Mouse (Mus musculus) heart, embryonic 13.5 days (tissue): ENCODE measurements around the gene H2-Q7. TPM values are rescaled to one million over a fixed set of nuclear protein-coding genes. Genes with fewer than 3 reads are reported as not detected.

Experiments
- ATAC-seq: fragments of 200-750 bp; cut with Nextera tagmentation; 2 replicates; pipeline ENCODE4 v1.8.0; 2017; ENCODE audit warnings: moderate TSS enrichment; ENCODE audit not compliant: insufficient number of reproducible peaks, low FRiP score, low TSS enrichment; ENCODE audit errors: extremely low read depth
- H3K27ac ChIP-seq: fragments of 300-500 bp; sonication (generic); replicated peaks from 2 replicates; pipeline ENCODE4 v1.5.1; 2015; ENCODE audit warnings: moderate library complexity, mild to moderate bottlenecking, inconsistent platforms
- H3K27me3 ChIP-seq: fragments of 300-500 bp; sonication (generic); replicated peaks from 2 replicates; pipeline ENCODE4 v1.6.1; 2015; ENCODE audit warnings: mild to moderate bottlenecking, inconsistent platforms
- H3K36me3 ChIP-seq: fragments of 300-500 bp; sonication (generic); 2 replicates; pipeline ENCODE4 v1.6.1; 2015; ENCODE audit warnings: mild to moderate bottlenecking, inconsistent platforms
- H3K4me1 ChIP-seq: fragments of 300-500 bp; sonication (generic); 2 replicates; pipeline ENCODE4 v1.6.1; 2015; ENCODE audit warnings: inconsistent platforms
- H3K4me2 ChIP-seq: fragments of 300-500 bp; sonication (generic); 2 replicates; pipeline ENCODE4 v1.6.1; 2015; ENCODE audit warnings: inconsistent platforms, mild to moderate bottlenecking, moderate library complexity
- H3K4me3 ChIP-seq: fragments of 300-500 bp; sonication (generic); 2 replicates; pipeline ENCODE4 v1.5.1; 2015; ENCODE audit warnings: moderate library complexity, mild to moderate bottlenecking, inconsistent platforms
- H3K9ac ChIP-seq: fragments of 300-500 bp; sonication (generic); 2 replicates; pipeline ENCODE4 v1.6.1; 2015; ENCODE audit warnings: inconsistent platforms, mild to moderate bottlenecking, moderate library complexity
- H3K9me3 ChIP-seq: fragments of 300-500 bp; sonication (generic); 2 replicates; pipeline ENCODE4 v1.6.1; 2016; ENCODE audit warnings: inconsistent platforms
- WGBS: fragments of 180-500 bp; shearing (Covaris S2); methylation state at CpG from one replicate; pipeline ENCODE4 v1.1.7; 2015; ENCODE audit warnings: mixed read lengths; 5-methylcytosine and 5-hydroxymethylcytosine counted together
- polyA plus RNA-seq: library from polyadenylated mRNA; unstranded; fragments of >200 nt; fragmentation: Nextera tagmentation; extraction: Ambion mirVana; gene quantifications from 2 replicates; pipeline ENCODE4 v1.2.1, GENCODE M21; 2015

The H2-Q7 gene
- polyA plus RNA-seq, 1 experiment from 2014 or later: 1.2 TPM

- no peak; the same call in 1 of the 2 replicates for ATAC-seq
- H3K9ac ChIP-seq: no peak overlapping the region
- H3K4me1 ChIP-seq: peaks cover 4% of the 10 kb centered on the region; the same call in 1 of the 2 replicates
- H3K27me3 ChIP-seq: peaks cover 7% of the 10 kb centered on the region; the same call in 1 of the 2 replicates
- WGBS: 29% methylated on average over 4 of the region's 4 CpGs
- no peak overlapping the region for H3K4me3 ChIP-seq
- no peak overlapping the region for H3K4me2 ChIP-seq
- no peaks in the 10 kb centered on the region for H3K9me3 ChIP-seq
- no peaks in the 10 kb centered on the region for H3K36me3 ChIP-seq
- H3K27ac ChIP-seq: peak overlapping the region; percentile 71
These were observed 46.7 kb downstream of the H2-Q7 start for GRCm38 (mm10) chr17:35485702-35486101.

DNA sequence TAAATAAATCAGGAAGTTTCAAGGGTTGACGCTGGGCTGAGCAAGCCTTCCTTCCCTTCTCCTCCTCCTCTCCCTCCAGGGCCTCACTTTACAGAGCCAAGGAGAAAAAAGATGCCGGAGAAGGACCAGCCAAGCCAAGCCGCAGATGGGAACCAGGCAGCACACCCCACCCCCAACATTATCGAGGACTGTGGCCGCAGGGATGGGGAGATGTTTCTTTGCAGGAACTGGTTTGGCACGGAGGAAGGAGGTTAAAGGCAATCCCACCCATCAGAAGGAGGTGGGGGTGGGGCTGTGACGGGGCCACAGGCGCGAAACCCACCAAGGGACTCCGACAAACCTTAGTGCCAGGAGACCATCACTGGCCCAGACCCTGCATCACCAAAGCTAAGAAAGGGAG, 47.8 kb downstream of the H2-Q7 start:
- no peak overlapping the region for H3K9ac ChIP-seq
- peaks cover 7% of the 10 kb centered on the region; the same call in 1 of the 2 replicates for H3K27me3 ChIP-seq
- 35% methylated on average over 10 of the region's 10 CpGs for WGBS
- no peak for ATAC-seq
- no peaks in the 10 kb centered on the region for H3K36me3 ChIP-seq
- H3K9me3 ChIP-seq: no peaks in the 10 kb centered on the region
- H3K27ac ChIP-seq: no peak overlapping the region
- no peak overlapping the region for H3K4me3 ChIP-seq
- H3K4me2 ChIP-seq: no peak overlapping the region
- peaks cover 4% of the 10 kb centered on the region; the same call in 1 of the 2 replicates for H3K4me1 ChIP-seq

GRCm38 (mm10) chr17:35488041-35488440, 49.1 kb downstream of the H2-Q7 start:
- Histone ChIP-seq H3K27ac (no peak overlapping the region), H3K9ac (no peak overlapping the region), H3K4me3 (no peak overlapping the region), H3K27me3 (peaks cover 7% of the 10 kb centered on the region; the same call in 1 of the 2 replicates), H3K4me2 (no peak overlapping the region), H3K36me3 (no peaks in the 10 kb centered on the region), H3K4me1 (peaks cover 4% of the 10 kb centered on the region; the same call in 1 of the 2 replicates), H3K9me3 (no peaks in the 10 kb centered on the region)
- no peak for ATAC-seq
- 85% methylated on average over 2 of the region's 2 CpGs for WGBS

DNA sequence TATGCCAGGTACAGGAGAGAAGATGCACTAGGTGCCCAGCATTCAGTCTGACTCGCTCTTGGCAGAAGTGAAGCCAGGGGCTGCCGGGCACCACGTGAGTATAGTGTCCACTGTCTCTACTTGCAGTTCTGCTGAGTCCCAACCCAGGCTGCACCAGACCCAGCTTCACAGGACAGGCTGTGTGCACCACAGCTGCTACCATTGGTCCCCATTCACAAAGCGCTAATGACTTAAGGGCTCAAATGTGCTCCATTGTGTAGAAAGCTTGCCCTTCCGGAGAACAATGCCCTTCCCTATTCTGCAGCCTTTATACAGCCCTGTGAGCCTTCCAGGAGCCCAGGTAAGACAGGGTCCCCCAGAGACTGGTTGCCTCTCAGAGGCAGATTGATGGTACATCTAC, 51.4 kb downstream of the H2-Q7 start:
- Histone ChIP-seq H3K36me3 (no peaks in the 10 kb centered on the region), H3K9me3 (no peaks in the 10 kb centered on the region), H3K4me1 (peaks cover 4% of the 10 kb centered on the region; the same call in 1 of the 2 replicates), H3K27ac (no peak overlapping the region), H3K9ac (no peak overlapping the region), H3K27me3 (peaks cover 4% of the 10 kb centered on the region; the same call in 1 of the 2 replicates), H3K4me2 (no peak overlapping the region), H3K4me3 (no peak overlapping the region)
- WGBS: 73% methylated on average over 5 of the region's 5 CpGs
- ATAC-seq: no peak

Other genes with a start within 250 kb of the H2-Q7 start
- gene Ltb, start 244.7 kb upstream of the H2-Q7 start, polyA plus RNA-seq: 0.64 TPM in 1 of 2 replicates, not detected in the other
- gene Tnf, start 237.1 kb upstream of the H2-Q7 start, polyA plus RNA-seq: 0.12 and 0.23 TPM in 2 replicates
- not detected in 2 replicates for gene Lta, start 233.8 kb upstream of the H2-Q7 start, polyA plus RNA-seq
- gene Gm16181, start 218.3 kb upstream of the H2-Q7 start, polyA plus RNA-seq: not detected in 2 replicates
- 10.6 and 10.7 TPM in 2 replicates for gene Atp6v1g2, start 205.5 kb upstream of the H2-Q7 start, polyA plus RNA-seq
- 7.6 and 8.1 TPM in 2 replicates for gene Nfkbil1, start 203.4 kb upstream of the H2-Q7 start, polyA plus RNA-seq
- gene Ddx39b, start 197.4 kb upstream of the H2-Q7 start, polyA plus RNA-seq: 279 TPM in 2 replicates
- gene H2-D1, start 176.4 kb upstream of the H2-Q7 start, polyA plus RNA-seq: 43.4 and 48.6 TPM in 2 replicates
- gene H2-Q1, start 118.8 kb upstream of the H2-Q7 start, polyA plus RNA-seq: 0.19 and 0.29 TPM in 2 replicates
- 3.3 and 3.4 TPM in 2 replicates for gene H2-Q2, start 96.9 kb upstream of the H2-Q7 start, polyA plus RNA-seq
- gene H2-Q4, start 59.5 kb upstream of the H2-Q7 start, polyA plus RNA-seq: 2.6 and 2.9 TPM in 2 replicates
- 0.23 and 0.61 TPM in 2 replicates for gene H2-Q6, start 14.3 kb upstream of the H2-Q7 start, polyA plus RNA-seq
- 1.4 and 5.2 TPM in 2 replicates for gene H2-Q10, start 30.9 kb downstream of the H2-Q7 start, polyA plus RNA-seq
- gene Pou5f1, start 66.9 kb downstream of the H2-Q7 start, polyA plus RNA-seq: not detected in 2 replicates
- 48.8 and 53.2 TPM in 2 replicates for gene Tcf19, start 77.7 kb downstream of the H2-Q7 start, polyA plus RNA-seq
- gene Cchcr1, start 77.9 kb downstream of the H2-Q7 start, polyA plus RNA-seq: 12.3 and 14.6 TPM in 2 replicates
- gene Psors1c2, start 94.0 kb downstream of the H2-Q7 start, polyA plus RNA-seq: 0.90 and 1.5 TPM in 2 replicates
- 0.39 and 0.42 TPM in 2 replicates for gene Cdsn, start 113.0 kb downstream of the H2-Q7 start, polyA plus RNA-seq
- gene 2300002M23Rik, start 128.3 kb downstream of the H2-Q7 start, polyA plus RNA-seq: not detected in 2 replicates
- gene Sfta2, start 162.4 kb downstream of the H2-Q7 start, polyA plus RNA-seq: 1.5 and 1.8 TPM in 2 replicates
- not detected in 2 replicates for gene Gm9573, start 187.5 kb downstream of the H2-Q7 start, polyA plus RNA-seq
- gene Mucl3, start 204.5 kb downstream of the H2-Q7 start, polyA plus RNA-seq: 0.36 and 0.39 TPM in 2 replicates
- 12.2 and 13.5 TPM in 2 replicates for gene Vars2, start 228.4 kb downstream of the H2-Q7 start, polyA plus RNA-seq
- gene Gtf2h4, start 234.6 kb downstream of the H2-Q7 start, polyA plus RNA-seq: 25.7 and 27.7 TPM in 2 replicates